Mouse (Mus musculus): ENCODE results near the gene Camta1. TPM values are rescaled to one million over a fixed set of nuclear protein-coding genes. Genes with fewer than 3 reads are reported as not detected.
A peak's percentile ranks its signal among the peaks of the same experiment; 100 is the strongest.

Gene Camta1
- total RNA-seq, 1 experiment from 2014 or later: 37.3 TPM

- DNase-seq: peak; percentile 75
These were observed 888.4 kb downstream of the Camta1 start for GRCm38 (mm10) chr4:150973264-150973663.

GRCm38 (mm10) chr4:150968956-150969355 lies 892.7 kb downstream of the Camta1 start:
- DNase-seq: no peak

DNA sequence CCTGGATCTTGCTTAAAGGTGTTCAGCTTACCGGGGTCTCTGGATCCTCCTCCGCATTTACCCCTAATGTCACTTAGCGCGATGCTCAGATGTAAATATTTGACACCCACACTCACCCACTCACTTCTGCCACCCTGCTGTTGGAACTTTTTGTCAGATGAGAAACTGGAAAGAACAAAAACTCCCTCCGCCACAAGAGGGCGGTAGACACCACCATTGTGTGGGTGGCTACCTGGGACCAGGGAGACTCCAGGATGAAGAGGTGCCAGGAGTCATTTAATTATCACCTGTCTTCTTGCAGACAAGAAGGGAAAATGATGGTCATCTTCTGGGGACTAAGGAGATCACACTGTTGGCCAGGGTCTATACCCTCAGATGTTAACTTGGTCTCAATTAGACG lies 895.1 kb downstream of the Camta1 start:
- DNase-seq: peak; percentile 65

DNA sequence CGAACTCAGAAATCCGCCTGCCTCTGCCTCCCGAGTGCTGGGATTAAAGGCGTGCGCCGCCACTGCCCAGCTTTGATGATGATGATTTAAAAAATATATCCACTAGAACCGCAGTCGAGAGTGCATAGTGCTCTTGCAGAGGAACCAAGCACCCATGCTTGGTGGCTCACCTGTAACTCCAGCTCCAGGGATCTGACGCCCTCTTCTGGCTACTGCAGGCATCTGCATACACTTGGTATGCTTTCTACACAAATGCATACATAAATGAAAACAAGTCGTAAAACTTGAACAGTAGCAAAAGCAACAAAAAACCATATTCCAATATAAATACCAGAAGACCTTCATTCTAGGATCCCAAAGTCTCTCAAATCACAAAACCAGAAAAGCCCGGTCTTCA lies 896.1 kb downstream of the Camta1 start:
- no peak for DNase-seq

GRCm38 (mm10) chr4:150964635-150965554 lies 896.8 kb downstream of the Camta1 start:
- peak; percentile 88 for DNase-seq

- no peak for DNase-seq
These were observed 898.0 kb downstream of the Camta1 start for GRCm38 (mm10) chr4:150963711-150964110.

- DNase-seq: peak; percentile 59
These were observed 899.4 kb downstream of the Camta1 start for GRCm38 (mm10) chr4:150962231-150962630.

DNA sequence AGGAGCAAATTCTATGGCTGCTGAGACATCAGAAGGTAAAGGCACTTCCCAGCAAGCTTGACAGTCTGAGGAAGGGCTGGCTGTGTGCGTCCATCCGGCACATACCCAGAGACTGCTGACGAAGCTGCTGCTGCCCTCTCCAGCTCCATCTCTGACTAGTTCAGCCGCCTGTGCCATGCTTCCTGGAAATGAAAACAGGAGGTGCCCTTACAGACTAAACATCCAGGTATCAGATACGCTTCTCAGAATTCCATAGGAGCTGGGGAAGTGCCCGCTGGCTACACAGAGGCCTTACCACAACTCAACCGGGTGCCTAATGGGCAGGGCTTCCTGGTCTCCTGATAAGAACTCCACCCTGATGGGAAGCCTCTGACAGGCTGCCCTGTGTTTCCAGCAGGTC lies 903.1 kb downstream of the Camta1 start:
- no peak for DNase-seq

DNA sequence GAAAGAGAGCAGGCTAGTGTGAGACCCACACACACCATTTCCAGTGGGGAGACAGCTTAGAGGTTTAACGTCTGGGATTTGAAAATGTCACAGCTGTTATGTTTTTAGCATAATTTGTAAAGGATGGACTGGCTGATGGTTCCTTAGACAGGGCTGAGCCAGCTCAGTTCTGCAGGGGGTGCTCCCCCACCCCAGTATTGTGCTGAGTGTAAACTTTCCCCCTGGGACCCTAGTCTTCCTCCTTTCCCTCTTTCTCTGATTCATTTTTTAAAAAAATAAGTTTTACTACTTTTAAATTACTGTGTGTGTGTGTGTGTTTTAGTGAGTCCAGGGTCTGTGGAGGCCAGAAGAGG lies 904.6 kb downstream of the Camta1 start:
- no peak for DNase-seq

GRCm38 (mm10) chr4:150956369-150957105 lies 905.1 kb downstream of the Camta1 start:
- no peak for DNase-seq

GRCm38 (mm10) chr4:150950972-150951371 lies 910.7 kb downstream of the Camta1 start:
- no peak for DNase-seq

DNA sequence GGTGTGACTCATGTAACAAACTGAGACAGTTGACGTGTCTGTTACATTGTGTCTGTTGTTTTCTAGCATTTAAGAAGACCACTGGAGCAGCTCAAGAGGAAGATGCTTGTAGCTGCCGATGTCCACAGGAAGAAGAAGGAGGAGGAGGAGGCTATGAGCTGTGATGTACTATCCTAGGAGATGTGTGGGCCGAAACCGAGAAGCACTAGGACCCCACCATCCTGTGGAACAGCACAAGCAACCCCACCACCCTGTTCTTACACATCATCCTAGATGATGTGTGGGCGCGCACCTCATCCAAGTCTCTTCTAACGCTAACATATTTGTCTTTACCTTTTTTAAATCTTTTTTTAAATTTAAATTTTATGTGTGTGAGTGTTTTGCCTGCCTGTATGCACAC lies 917.0 kb downstream of the Camta1 start:
- no peak for DNase-seq

DNA sequence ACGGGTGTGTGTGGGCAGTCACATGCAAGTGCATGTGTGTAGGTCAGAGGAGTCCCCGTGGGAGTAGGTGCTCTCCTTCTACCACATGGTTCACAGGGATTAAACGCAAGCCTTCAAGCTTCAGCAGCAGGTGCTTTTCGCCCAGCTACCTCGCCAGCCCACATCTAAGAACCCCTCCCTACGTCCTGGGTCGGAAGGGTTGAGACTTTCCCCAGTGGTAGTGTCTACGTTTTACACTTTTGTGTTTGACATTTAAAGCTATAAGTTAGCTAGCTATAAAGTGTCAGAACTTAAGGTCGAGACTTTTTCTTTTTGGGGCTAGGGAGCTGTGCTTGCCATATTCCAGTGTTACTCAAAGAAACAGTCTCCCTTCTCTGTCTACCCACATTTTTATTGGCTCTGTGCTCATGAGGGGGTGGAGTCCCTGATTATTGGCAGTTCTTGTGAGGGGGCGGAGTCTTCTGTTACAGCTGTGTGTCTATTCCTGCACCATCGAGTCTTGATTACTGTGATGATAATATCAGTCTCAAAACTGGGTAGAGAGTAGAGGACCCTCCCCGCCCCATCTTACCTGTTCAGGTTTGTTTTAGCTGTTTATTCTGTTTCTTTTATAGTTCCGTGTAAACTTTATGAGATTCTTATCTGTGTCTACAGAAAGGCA lies 921.6 kb downstream of the Camta1 start:
- no peak for DNase-seq

GRCm38 (mm10) chr4:150938063-150938452 lies 923.6 kb downstream of the Camta1 start:
- no peak for DNase-seq

- peak; percentile 51 for DNase-seq
These were observed 924.2 kb downstream of the Camta1 start for GRCm38 (mm10) chr4:150937293-150938062.

GRCm38 (mm10) chr4:150933503-150933902 lies 928.2 kb downstream of the Camta1 start:
- no peak for DNase-seq

DNA sequence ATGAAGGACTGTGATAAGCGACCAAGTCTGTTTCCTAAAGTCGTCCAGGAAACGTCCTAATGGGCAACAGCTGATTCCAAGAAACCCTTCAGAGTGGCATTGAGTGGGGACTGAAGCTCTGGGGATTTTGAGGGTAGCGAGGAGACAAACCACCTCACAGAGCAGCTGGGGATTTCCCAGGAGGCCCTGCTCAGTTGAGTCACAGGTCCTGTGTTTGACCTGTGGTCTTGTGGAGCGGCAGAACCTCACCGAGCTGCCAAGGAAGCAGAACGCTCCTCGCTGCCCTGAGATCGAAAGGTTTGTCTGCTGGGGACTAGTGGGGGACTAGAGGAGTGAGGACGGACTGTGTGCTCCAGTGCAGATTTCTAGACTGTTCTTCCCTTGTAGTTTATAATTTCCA lies 933.9 kb downstream of the Camta1 start:
- no peak for DNase-seq

GRCm38 (mm10) chr4:150926924-150927705 lies 934.6 kb downstream of the Camta1 start:
- DNase-seq: no peak

DNA sequence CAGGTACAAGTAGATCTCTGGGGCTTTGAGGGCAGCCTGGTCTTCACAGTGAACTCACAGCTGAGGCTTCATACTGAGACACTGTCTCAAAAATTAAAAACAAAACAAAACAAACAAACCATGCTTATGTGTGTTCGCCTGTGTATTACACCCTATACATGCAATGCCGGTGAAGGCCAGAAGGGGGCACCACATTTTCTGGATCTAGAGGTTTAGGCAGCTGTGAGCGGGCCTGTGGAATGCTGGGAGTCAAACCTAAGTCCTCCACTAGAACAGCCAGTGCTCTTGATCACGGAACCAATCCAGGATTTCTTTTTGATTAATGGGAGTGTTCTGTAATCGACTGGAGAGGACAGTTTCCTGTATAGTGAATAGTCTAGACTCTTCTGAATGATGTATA lies 935.8 kb downstream of the Camta1 start:
- no peak for DNase-seq

DNA sequence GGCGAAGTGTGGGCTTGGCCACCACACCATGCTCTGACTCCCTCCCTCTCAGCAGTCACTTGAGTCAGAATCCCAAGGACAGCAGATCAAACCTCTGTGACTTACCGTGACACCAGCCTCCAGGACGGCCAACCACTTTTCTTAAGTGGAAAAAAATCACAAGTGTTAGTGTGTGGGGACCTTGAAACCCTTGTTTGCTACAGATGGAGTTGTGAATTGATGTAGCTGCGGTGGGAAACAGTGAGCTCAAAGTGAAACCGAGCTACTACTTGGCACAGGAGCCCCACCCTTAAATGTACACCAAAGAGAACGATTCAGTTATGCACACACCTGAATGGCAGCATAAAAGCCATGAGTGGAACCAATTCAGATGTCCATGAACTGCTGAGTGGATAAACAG lies 936.7 kb downstream of the Camta1 start:
- DNase-seq: no peak

- DNase-seq: no peak
These were observed 937.4 kb downstream of the Camta1 start for GRCm38 (mm10) chr4:150924308-150924707.
